Mouse (Mus musculus): ENCODE data around the gene Kctd12. TPM values are rescaled to one million over a fixed set of nuclear protein-coding genes. Genes with fewer than 3 reads are reported as not detected.
A peak's percentile ranks its signal among the peaks of the same experiment; 100 is the strongest.

Gene Kctd12
- polyA plus RNA-seq, 1 experiment from 2014 or later, result 32.1 TPM

- Histone ChIP-seq H3K4me1 (peaks cover 5% of the 10 kb centered on the region), H3K27me3 (no peaks in the 10 kb centered on the region), H3K36me3 (no peaks in the 10 kb centered on the region), H3K9me3 (replicated peaks) (no peaks in the 10 kb centered on the region), H3K27ac (replicated peaks) (no peak overlapping the region), H3K4me2 (replicated peaks) (no peak overlapping the region), H3K4me3 (replicated peaks) (no peak overlapping the region), H3K9ac (no peak overlapping the region)
- 77% methylated on average over 5 of the region's 5 CpGs for WGBS
- ATAC-seq (ENCODE audit: insufficient number of reproducible peaks, low FRiP score, low TSS enrichment, low read depth), result no peak
Measured at GRCm38 (mm10) chr14:102987626-102988025, 5.2 kb upstream of the Kctd12 start.

- Histone ChIP-seq H3K36me3 (no peaks in the 10 kb centered on the region), H3K4me3 (replicated peaks) (no peak overlapping the region), H3K27ac (replicated peaks) (0 out of 2 replicates have a peak overlapping the region, but pooled peaks have one; percentile 22), H3K9me3 (replicated peaks) (no peaks in the 10 kb centered on the region), H3K4me2 (replicated peaks) (0 out of 2 replicates have a peak overlapping the region, but pooled peaks have one; percentile 82), H3K9ac (no peak overlapping the region), H3K27me3 (no peaks in the 10 kb centered on the region), H3K4me1 (no peaks in the 10 kb centered on the region; the same call in 1 of the 2 replicates)
- 71% methylated on average over 8 of the region's 8 CpGs for WGBS
- ATAC-seq (ENCODE audit: insufficient number of reproducible peaks, low FRiP score, low TSS enrichment, low read depth), result no peak
Measured at GRCm38 (mm10) chr14:102983686-102984085, 1.2 kb upstream of the Kctd12 start.

DNA sequence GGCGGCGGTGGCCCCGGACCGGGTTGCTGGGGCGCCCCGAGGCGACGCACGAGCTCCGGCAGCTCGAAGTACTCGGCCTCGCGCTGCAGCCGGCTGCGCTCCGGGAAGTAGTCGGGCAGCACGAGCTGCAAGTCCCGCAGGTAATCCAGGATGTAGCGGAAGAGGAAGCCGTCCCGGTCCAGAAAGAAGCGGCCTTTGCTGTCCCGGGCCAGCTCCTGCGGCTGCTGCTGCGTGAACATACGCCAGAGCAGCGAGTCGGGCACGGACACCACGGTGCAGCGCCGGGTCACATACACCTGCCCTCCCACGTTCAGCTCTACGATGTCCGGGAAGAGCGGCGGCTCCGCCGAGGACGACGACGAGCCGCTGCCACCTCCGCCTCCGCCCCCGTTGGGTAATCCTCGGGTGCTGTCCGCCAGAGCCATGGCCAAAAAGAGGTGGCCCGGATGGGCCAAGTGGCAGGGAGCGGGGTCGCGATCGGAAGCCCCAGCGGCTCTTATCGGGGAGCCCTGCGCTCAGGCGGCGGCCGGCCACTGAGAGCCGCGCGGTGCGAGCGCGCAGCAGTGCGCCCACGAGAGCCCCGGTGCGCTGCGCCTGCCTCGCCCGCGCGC, 316 bp downstream of the Kctd12 start:
- H3K9me3 ChIP-seq (replicated peaks), result no peaks in the 10 kb centered on the region
- no peaks in the 10 kb centered on the region for H3K36me3 ChIP-seq
- peak; percentile 17 for ATAC-seq (ENCODE audit: insufficient number of reproducible peaks, low FRiP score, low TSS enrichment, low read depth)
- peak overlapping the region; percentile 82 for H3K9ac ChIP-seq
- H3K27ac ChIP-seq (replicated peaks), result peak overlapping the region; percentile 95
- under 1% methylated on average over 75 of the region's 76 CpGs for WGBS
- H3K4me1 ChIP-seq, result no peaks in the 10 kb centered on the region
- peak overlapping the region; percentile 69 for H3K4me3 ChIP-seq (replicated peaks)
- H3K4me2 ChIP-seq (replicated peaks), result peak overlapping the region; percentile 82
- no peaks in the 10 kb centered on the region for H3K27me3 ChIP-seq

- no peaks in the 10 kb centered on the region for H3K36me3 ChIP-seq
- H3K4me3 ChIP-seq (replicated peaks), result peak overlapping the region; percentile 69
- no peaks in the 10 kb centered on the region for H3K4me1 ChIP-seq
- peak overlapping the region; percentile 82 for H3K9ac ChIP-seq
- H3K27ac ChIP-seq (replicated peaks), result peak overlapping the region; percentile 95
- H3K9me3 ChIP-seq (replicated peaks), result no peaks in the 10 kb centered on the region
- WGBS, result 0% methylated on average over 62 of the region's 62 CpGs
- H3K4me2 ChIP-seq (replicated peaks), result peak overlapping the region; percentile 82
- ATAC-seq (ENCODE audit: insufficient number of reproducible peaks, low FRiP score, low TSS enrichment, low read depth), result 0 out of 2 replicates have a peak, but pooled peaks have one; percentile 11
- no peaks in the 10 kb centered on the region for H3K27me3 ChIP-seq
Measured at GRCm38 (mm10) chr14:102981441-102982015, 909 bp downstream of the Kctd12 start.

- H3K4me3 ChIP-seq (replicated peaks), result peak overlapping the region; percentile 69
- H3K27ac ChIP-seq (replicated peaks), result peak overlapping the region; percentile 95
- H3K27me3 ChIP-seq, result no peaks in the 10 kb centered on the region
- no peaks in the 10 kb centered on the region for H3K9me3 ChIP-seq (replicated peaks)
- H3K4me1 ChIP-seq, result no peaks in the 10 kb centered on the region
- peak overlapping the region; percentile 82 for H3K4me2 ChIP-seq (replicated peaks)
- WGBS, result 5% methylated on average over 14 of the region's 14 CpGs
- ATAC-seq (ENCODE audit: insufficient number of reproducible peaks, low FRiP score, low TSS enrichment, low read depth), result no peak
- no peaks in the 10 kb centered on the region for H3K36me3 ChIP-seq
- H3K9ac ChIP-seq, result peak overlapping the region; percentile 82
Measured at GRCm38 (mm10) chr14:102980986-102981385, 1.5 kb downstream of the Kctd12 start.

DNA sequence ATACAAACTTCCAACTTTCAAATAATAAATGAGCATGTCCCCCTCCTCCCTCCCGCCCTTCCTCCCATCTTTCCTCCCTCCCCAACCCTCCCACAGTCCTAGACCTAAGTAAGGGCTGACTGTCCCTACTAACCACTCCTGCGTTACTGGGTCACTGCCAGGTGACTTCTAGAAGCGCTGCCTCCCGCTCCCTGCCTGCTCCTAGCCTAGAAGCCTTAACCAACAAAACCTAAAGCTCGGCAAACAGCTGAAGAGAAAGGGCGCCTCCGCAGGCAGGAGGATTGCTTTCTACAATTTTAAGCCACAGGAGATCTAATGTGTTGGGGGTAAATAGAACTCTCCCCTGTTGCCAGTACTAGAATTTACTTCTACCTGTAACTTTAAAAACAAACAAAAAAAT, 2.0 kb downstream of the Kctd12 start:
- H3K4me3 ChIP-seq (replicated peaks), result peak overlapping the region; percentile 69
- 6% methylated on average over 7 of the region's 7 CpGs for WGBS
- H3K27me3 ChIP-seq, result no peaks in the 10 kb centered on the region
- no peaks in the 10 kb centered on the region for H3K9me3 ChIP-seq (replicated peaks)
- peak overlapping the region; percentile 82 for H3K4me2 ChIP-seq (replicated peaks)
- H3K4me1 ChIP-seq, result no peaks in the 10 kb centered on the region
- peak overlapping the region; percentile 95; the same call in 1 of the 2 replicates for H3K27ac ChIP-seq (replicated peaks)
- H3K36me3 ChIP-seq, result no peaks in the 10 kb centered on the region
- no peak for ATAC-seq (ENCODE audit: insufficient number of reproducible peaks, low FRiP score, low TSS enrichment, low read depth)
- no peak overlapping the region for H3K9ac ChIP-seq

GRCm38 (mm10) chr14:102979831-102980230, 2.6 kb downstream of the Kctd12 start:
- no peaks in the 10 kb centered on the region for H3K4me1 ChIP-seq
- H3K27me3 ChIP-seq, result no peaks in the 10 kb centered on the region
- WGBS, result 22% methylated on average over 10 of the region's 10 CpGs
- H3K27ac ChIP-seq (replicated peaks), result no peak overlapping the region
- no peak for ATAC-seq (ENCODE audit: insufficient number of reproducible peaks, low FRiP score, low TSS enrichment, low read depth)
- H3K36me3 ChIP-seq, result no peaks in the 10 kb centered on the region
- no peak overlapping the region for H3K9ac ChIP-seq
- no peaks in the 10 kb centered on the region for H3K9me3 ChIP-seq (replicated peaks)
- peak overlapping the region; percentile 82 for H3K4me2 ChIP-seq (replicated peaks)
- H3K4me3 ChIP-seq (replicated peaks), result peak overlapping the region; percentile 36

DNA sequence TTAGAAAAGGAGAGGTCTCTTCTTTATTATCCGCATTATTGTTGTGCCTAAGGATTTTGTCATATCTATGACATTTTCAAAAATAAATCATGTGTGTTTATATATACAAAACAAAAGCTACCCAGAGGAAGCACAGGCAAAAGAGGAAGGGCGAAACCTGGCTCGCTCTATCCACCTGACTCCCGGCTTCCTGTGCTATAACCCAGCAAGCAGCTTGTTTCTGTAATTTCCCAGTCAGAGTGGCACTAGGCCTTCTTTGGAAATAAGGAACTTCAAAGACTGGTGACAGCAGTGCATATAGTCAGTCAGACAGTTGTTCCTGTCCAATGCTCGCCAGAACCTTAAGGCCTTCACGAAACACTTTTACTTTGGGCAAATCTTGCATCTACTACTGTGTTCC, 6.6 kb downstream of the Kctd12 start:
- Histone ChIP-seq H3K4me2 (replicated peaks) (no peak overlapping the region), H3K36me3 (no peaks in the 10 kb centered on the region), H3K9ac (no peak overlapping the region), H3K4me3 (replicated peaks) (no peak overlapping the region), H3K27me3 (no peaks in the 10 kb centered on the region), H3K9me3 (replicated peaks) (no peaks in the 10 kb centered on the region), H3K27ac (replicated peaks) (no peak overlapping the region), H3K4me1 (no peaks in the 10 kb centered on the region)
- ATAC-seq (ENCODE audit: insufficient number of reproducible peaks, low FRiP score, low TSS enrichment, low read depth), result no peak
- WGBS, result 86% methylated on average over 6 of the region's 6 CpGs

DNA sequence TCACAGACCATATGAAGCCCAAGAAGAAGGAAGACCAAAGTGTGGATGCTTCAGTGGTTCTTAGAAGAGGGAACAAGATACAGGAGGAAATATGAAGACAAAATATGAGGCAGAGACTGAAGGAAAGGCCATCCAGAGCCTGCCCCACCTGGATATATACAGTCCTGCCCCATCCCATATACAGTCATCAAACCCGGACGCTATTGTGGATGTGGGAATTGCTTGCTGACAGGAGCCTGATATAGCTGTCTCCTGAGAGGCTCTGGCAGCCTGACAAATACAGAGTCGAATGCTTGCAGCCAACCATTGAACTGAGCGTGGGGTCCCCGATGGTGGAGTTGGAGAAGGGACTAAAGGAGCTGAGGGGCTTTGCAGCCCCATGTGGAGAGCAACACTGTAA, 13.6 kb downstream of the Kctd12 start:
- no peak overlapping the region for H3K4me2 ChIP-seq (replicated peaks)
- H3K4me3 ChIP-seq (replicated peaks), result no peak overlapping the region
- ATAC-seq (ENCODE audit: insufficient number of reproducible peaks, low FRiP score, low TSS enrichment, low read depth), result no peak
- H3K27me3 ChIP-seq, result no peaks in the 10 kb centered on the region
- WGBS, result 66% methylated on average over 5 of the region's 5 CpGs
- no peaks in the 10 kb centered on the region for H3K36me3 ChIP-seq
- no peaks in the 10 kb centered on the region for H3K9me3 ChIP-seq (replicated peaks)
- H3K4me1 ChIP-seq, result no peaks in the 10 kb centered on the region
- H3K27ac ChIP-seq (replicated peaks), result no peak overlapping the region
- H3K9ac ChIP-seq, result no peak overlapping the region

- H3K4me1 ChIP-seq, result no peaks in the 10 kb centered on the region
- no peaks in the 10 kb centered on the region for H3K27me3 ChIP-seq
- H3K4me2 ChIP-seq (replicated peaks), result no peak overlapping the region
- no peaks in the 10 kb centered on the region for H3K9me3 ChIP-seq (replicated peaks)
- H3K27ac ChIP-seq (replicated peaks), result no peak overlapping the region
- 63% methylated on average over 7 of the region's 7 CpGs for WGBS
- ATAC-seq (ENCODE audit: insufficient number of reproducible peaks, low FRiP score, low TSS enrichment, low read depth), result no peak
- H3K4me3 ChIP-seq (replicated peaks), result no peak overlapping the region
- no peak overlapping the region for H3K9ac ChIP-seq
- H3K36me3 ChIP-seq, result no peaks in the 10 kb centered on the region
Measured at GRCm38 (mm10) chr14:102966241-102966640, 16.2 kb downstream of the Kctd12 start.

GRCm38 (mm10) chr14:102965841-102966240, 16.6 kb downstream of the Kctd12 start:
- H3K27me3 ChIP-seq, result no peaks in the 10 kb centered on the region
- WGBS, result 66% methylated on average over 1 of the region's 1 CpGs
- no peak for ATAC-seq (ENCODE audit: insufficient number of reproducible peaks, low FRiP score, low TSS enrichment, low read depth)

DNA sequence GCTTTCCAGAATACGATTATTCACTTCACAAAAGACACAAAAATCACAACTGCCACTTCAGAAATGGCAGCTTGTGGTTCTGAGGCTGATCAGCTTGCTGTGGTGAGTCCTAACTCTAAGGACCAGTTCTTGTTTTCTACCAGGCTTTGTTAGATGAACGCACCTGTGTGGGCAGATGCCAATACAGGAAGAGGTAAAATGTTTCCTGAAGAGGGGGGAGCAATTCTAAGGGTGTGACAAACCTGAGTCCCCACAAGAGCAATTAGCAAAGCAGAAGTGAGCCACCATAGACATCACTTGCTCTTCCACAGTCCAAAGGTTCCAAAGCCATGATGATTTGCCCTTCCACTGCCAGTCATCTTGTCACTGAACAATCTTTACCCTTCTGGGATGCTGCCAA, 20.4 kb downstream of the Kctd12 start:
- Histone ChIP-seq H3K36me3 (no peaks in the 10 kb centered on the region), H3K27ac (replicated peaks) (no peak overlapping the region), H3K9me3 (replicated peaks) (no peaks in the 10 kb centered on the region), H3K9ac (no peak overlapping the region), H3K4me1 (no peaks in the 10 kb centered on the region), H3K27me3 (no peaks in the 10 kb centered on the region), H3K4me3 (replicated peaks) (no peak overlapping the region), H3K4me2 (replicated peaks) (no peak overlapping the region)
- no peak for ATAC-seq (ENCODE audit: insufficient number of reproducible peaks, low FRiP score, low TSS enrichment, low read depth)
- WGBS, result 82% methylated on average over 2 of the region's 2 CpGs

More at GRCm38 (mm10) chr14:102965841-102966240, 16.6 kb downstream of the Kctd12 start:
- no peaks in the 10 kb centered on the region for H3K36me3 ChIP-seq
- H3K27ac ChIP-seq (replicated peaks), result no peak overlapping the region
- H3K9ac ChIP-seq, result no peak overlapping the region
- H3K4me2 ChIP-seq (replicated peaks), result no peak overlapping the region
- H3K9me3 ChIP-seq (replicated peaks), result no peaks in the 10 kb centered on the region
- H3K4me3 ChIP-seq (replicated peaks), result no peak overlapping the region
- H3K4me1 ChIP-seq, result no peaks in the 10 kb centered on the region
